In the genomic region with DNA sequence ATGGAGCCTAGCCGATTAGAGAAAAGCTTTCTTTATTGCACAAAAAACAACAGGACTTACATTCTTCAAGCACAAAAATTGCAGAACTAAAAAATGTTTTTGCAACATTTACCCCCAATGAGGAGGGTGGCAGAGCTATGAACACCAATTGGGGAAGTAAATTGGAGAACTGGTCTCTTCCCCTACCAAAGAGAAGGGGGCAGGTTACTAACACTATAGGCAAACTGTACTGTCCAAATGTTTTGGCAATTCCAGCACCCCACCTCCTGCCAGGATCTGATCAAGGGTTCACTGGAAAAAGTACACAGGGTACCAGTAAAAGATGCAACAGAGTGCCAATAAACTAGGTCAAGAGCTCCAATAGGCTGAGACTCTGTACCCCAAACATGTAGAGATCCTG, we compare ENCODE assay signal across 22 mouse cellular contexts. TPM values are rescaled to one million over a fixed set of nuclear protein-coding genes. Genes with fewer than 3 reads are reported as not detected.
A peak's percentile ranks its signal among the peaks of the same experiment; 100 is the strongest.
DNase-seq lines count a peak whose midpoint lies in the region; ATAC-seq and TF ChIP-seq lines count a peak whose summit lies in the region.
"Had no signal": no experiment of that assay in that cellular context is flagged by ENCODE, and none has a peak within 500 bp of the region (broad histone marks: within the 10 kb centered on the region; RNA-seq: fewer than 3 reads in every experiment).

No protein-coding gene starts in this region.

- no peak overlapping the region for H3K4me3 ChIP-seq in gastrocnemius, adult 2 months
- no peak overlapping the region for H3K4me3 ChIP-seq in lung, postnatal 0 days (ENCODE audit: low read depth, low read length)
- H3K4me3 ChIP-seq: embryonic facial prominence, embryonic 15.5 days; heart, adult 2 months; limb, embryonic 15.5 days; stomach, embryonic 15.5 days had no signal

- no peaks in the 10 kb centered on the region for H3K36me3 ChIP-seq in lung, postnatal 0 days (ENCODE audit: insufficient read depth, low read length)
- H3K36me3 ChIP-seq: embryonic facial prominence, embryonic 15.5 days; limb, embryonic 15.5 days; stomach, embryonic 15.5 days had no signal

- TF ChIP-seq CTCF in gastrocnemius, adult 2 months (IDR thresholded peaks at IDR 0.05) = no peak
- TF ChIP-seq CTCF in lung, postnatal 0 days (IDR thresholded peaks at IDR 0.05) = no peak

- peak overlapping the region; percentile 49; the same call in 1 of the 2 replicates for H3K27ac ChIP-seq in gastrocnemius, adult 2 months
- H3K27ac ChIP-seq in lung, postnatal 0 days (ENCODE audit: low read length) = no peak overlapping the region
- H3K27ac ChIP-seq: embryonic facial prominence, embryonic 15.5 days; heart, adult 2 months; limb, embryonic 15.5 days; stomach, embryonic 15.5 days had no signal

- H3K9ac ChIP-seq in lung, postnatal 0 days (replicated peaks; ENCODE audit: low read depth) = no peak overlapping the region
- H3K9ac ChIP-seq: embryonic facial prominence, embryonic 15.5 days; limb, embryonic 15.5 days; stomach, embryonic 15.5 days had no signal

- intact Hi-C loops in gastrocnemius, adult 2 months (cut with DNase I) = no loop called here

- 90% methylated on average over 1 of the region's 1 CpGs for WGBS in lung, postnatal 0 days

- TF ChIP-seq EP300 in lung, postnatal 0 days (IDR thresholded peaks at IDR 0.05) = no peak

- no peak for ATAC-seq in lung, postnatal 0 days

- H3K27me3 ChIP-seq in lung, postnatal 0 days (replicated peaks; ENCODE audit: insufficient read depth, low read length) = no peaks in the 10 kb centered on the region
- H3K27me3 ChIP-seq: embryonic facial prominence, embryonic 15.5 days; limb, embryonic 15.5 days; stomach, embryonic 15.5 days had no signal

- no peak overlapping the region for H3K4me2 ChIP-seq in lung, postnatal 0 days (replicated peaks; ENCODE audit: low read depth, low read length)
- H3K4me2 ChIP-seq: embryonic facial prominence, embryonic 15.5 days; limb, embryonic 15.5 days; midbrain, embryonic 11.5 days; stomach, embryonic 15.5 days had no signal

- no peaks in the 10 kb centered on the region for H3K9me3 ChIP-seq in lung, postnatal 0 days (ENCODE audit: low read length)
- H3K9me3 ChIP-seq: embryonic facial prominence, embryonic 15.5 days; limb, embryonic 15.5 days; stomach, embryonic 15.5 days had no signal

- no peak for DNase-seq in gastrocnemius, adult 2 months
- no peak for DNase-seq in gastrocnemius, postnatal 10 days
- peak; percentile 50 for DNase-seq in lung, postnatal 0 days (ENCODE audit: low spot score)
- no peak for DNase-seq in lung, postnatal 4 days
- peak; percentile 22 for DNase-seq in c-Kit-positive CD71-negative TER-119-negative erythroid progenitor cells, embryonic 14.5 days (ENCODE audit: low read depth)
- peak; percentile 10 to 44 for DNase-seq in monocyte, adult 2 months (ENCODE audit: low read depth in 1 of 2, low spot score in 2 of 2)
- DNase-seq in embryo, embryonic 10.5 days (ENCODE audit: low spot score) = no peak
- no peak for DNase-seq in yolk sac, embryonic 10.5 days (ENCODE audit: low spot score)
- DNase-seq: adrenal gland, postnatal 25 days; cerebellum, adult 9-10 months; heart, adult 2 months; heart, postnatal 36 days; kidney, adult 11 months; kidney, postnatal 25 days; spleen, adult 18-20 months; thymus, adult 18-20 months; thymus, postnatal 4 days had no signal

- H3K4me1 ChIP-seq in lung, postnatal 0 days (ENCODE audit: insufficient read depth, low read depth, low read length) = no peaks in the 10 kb centered on the region
- H3K4me1 ChIP-seq: embryonic facial prominence, embryonic 15.5 days; limb, embryonic 15.5 days; stomach, embryonic 15.5 days had no signal

RNA-seq across cellular contexts. Expression of a gene that starts 46.2 kb away (rescaled TPM):
- 1 to 10 TPM; 5.1 to 8.1 TPM for total RNA-seq in gastrocnemius, adult 2 months (2021)
- 10 to 100 TPM; 18.7 to 25.0 TPM for total RNA-seq in gastrocnemius, postnatal 10 days (2021)
- 20.8 and 23.6 TPM in 2 replicates for polyA plus RNA-seq in lung, postnatal 0 days (2015; fragmentation: Nextera tagmentation; extraction: Ambion mirVana)
- total RNA-seq: MEL had no signal

Comparison
In these comparisons a context has a peak if more than half of its experiments do, and no peak if none do; other contexts are left out.
1. DNase-seq: peak in lung, postnatal 0 days (single experiment), c-Kit-positive CD71-negative TER-119-negative erythroid progenitor cells, embryonic 14.5 days (single experiment) and monocyte, adult 2 months (2 of 2); none in gastrocnemius, adult 2 months (single experiment), gastrocnemius, postnatal 10 days (single experiment), lung, postnatal 4 days (0 of 2), embryo, embryonic 10.5 days (single experiment) and yolk sac, embryonic 10.5 days (single experiment).